Mouse (Mus musculus) intestine, postnatal 0 days (tissue): ENCODE measurements at regions not wholly inside any gene's neighbourhood (a gene's known extent, or its start where the extent isn't known, plus 50 kb on each side); places are given as distances from the start of the nearest gene placed in this dataset.
A peak's percentile ranks its signal among the peaks of the same experiment; 100 is the strongest.

Experiments used
- ATAC-seq: fragments of 200-750 bp; cut with Nextera tagmentation; 2 replicates; pipeline ENCODE4 v1.8.0; 2017; ENCODE audit warnings: mild to moderate bottlenecking, moderate TSS enrichment, moderate library complexity
- H3K27ac ChIP-seq: fragments of 300-500 bp; sonication (generic); 2 replicates; pipeline ENCODE4 v1.5.1; 2014; ENCODE audit warnings: mild to moderate bottlenecking, low read depth, low read length, moderate library complexity
- H3K27me3 ChIP-seq: fragments of 300-500 bp; sonication (generic); replicated peaks from 2 replicates; pipeline ENCODE4 v1.6.1; 2014; ENCODE audit warnings: low read length, mixed read lengths; ENCODE audit not compliant: control insufficient read depth, insufficient read depth
- H3K36me3 ChIP-seq: fragments of 300-500 bp; sonication (generic); 2 replicates; pipeline ENCODE4 v1.6.1; 2014; ENCODE audit warnings: mild to moderate bottlenecking, moderate library complexity; ENCODE audit not compliant: control insufficient read depth, insufficient read depth
- H3K4me1 ChIP-seq: fragments of 300-500 bp; sonication (generic); replicated peaks from 2 replicates; pipeline ENCODE4 v1.6.1; 2014; ENCODE audit warnings: antibody characterized with exemption, low read length, mixed read lengths; ENCODE audit not compliant: control insufficient read depth, insufficient read depth
- H3K4me2 ChIP-seq: fragments of 300-500 bp; sonication (generic); replicated peaks from 2 replicates; pipeline ENCODE4 v1.6.1; 2014; ENCODE audit warnings: low read depth, mild to moderate bottlenecking, moderate library complexity
- H3K4me3 ChIP-seq: fragments of 300-500 bp; sonication (generic); 2 replicates; pipeline ENCODE4 v1.5.1; 2014; ENCODE audit warnings: low read depth, low read length
- H3K9ac ChIP-seq: fragments of 300-500 bp; sonication (generic); 2 replicates; pipeline ENCODE4 v1.6.1; 2014; ENCODE audit warnings: mild to moderate bottlenecking, low read depth, low read length
- H3K9me3 ChIP-seq: fragments of 300-500 bp; sonication (generic); 2 replicates; pipeline ENCODE4 v1.6.1; 2016; ENCODE audit warnings: mixed run types; ENCODE audit not compliant: control insufficient read depth
- CTCF ChIP-seq: sonication (generic); IDR thresholded peaks from 2 replicates; pipeline ENCODE4 v1.5.1; 2016; ENCODE audit warnings: low read depth, mild to moderate bottlenecking, control low read depth, antibody characterized with exemption, moderate library complexity
- WGBS: fragments of 180-500 bp; shearing (Covaris S2); extraction: QIAGEN DNeasy Blood & Tissue Kit; methylation state at CpG from one replicate; pipeline ENCODE4 v1.1.7; 2014; 5-methylcytosine and 5-hydroxymethylcytosine counted together

DNA sequence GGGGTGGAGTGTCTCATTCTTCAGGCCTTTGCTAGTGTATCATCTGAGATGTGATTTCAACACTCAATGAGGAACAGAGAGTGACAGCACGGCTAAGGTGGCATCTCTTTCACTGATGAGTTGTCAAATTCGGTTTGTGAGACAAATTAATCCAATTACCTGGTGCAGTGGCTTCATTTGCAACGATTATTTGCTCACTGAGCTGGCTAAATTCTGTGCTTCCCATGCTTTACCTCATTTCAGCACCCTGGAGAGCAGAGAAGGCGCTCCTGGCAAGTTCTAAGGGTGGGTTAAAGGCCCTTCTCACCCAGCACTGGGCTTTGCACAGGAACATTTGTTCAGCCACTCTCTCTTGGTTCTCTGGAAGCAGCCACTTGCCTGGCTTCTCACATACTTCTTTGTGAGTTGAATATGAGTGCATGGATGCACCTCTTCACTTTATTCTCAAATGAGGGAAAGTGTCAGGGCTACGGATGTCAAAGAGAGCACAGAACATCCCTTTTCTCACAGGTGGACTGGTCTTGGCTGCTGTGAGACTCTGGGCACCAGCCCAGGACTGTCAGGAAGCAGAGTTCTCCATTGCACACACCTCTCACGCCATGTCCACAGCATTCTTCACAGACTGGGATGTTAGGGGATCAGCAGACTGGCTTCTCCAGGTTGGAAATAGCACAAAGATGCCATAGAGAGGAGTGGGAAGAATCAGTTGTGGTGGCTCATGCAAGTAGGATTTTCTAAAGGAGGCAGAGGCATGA, 193.4 kb downstream of the Sec23ip start:
- Histone ChIP-seq H3K27me3 (no peaks in the 10 kb centered on the region), H3K4me2 (no peak overlapping the region), H3K4me3 (no peak overlapping the region), H3K9ac (no peak overlapping the region), H3K4me1 (no peaks in the 10 kb centered on the region), H3K27ac (no peak overlapping the region), H3K9me3 (no peaks in the 10 kb centered on the region), H3K36me3 (no peaks in the 10 kb centered on the region)
- no peak for TF ChIP-seq CTCF
- no peak for ATAC-seq
- WGBS: 31% methylated on average over 6 of the region's 6 CpGs

DNA sequence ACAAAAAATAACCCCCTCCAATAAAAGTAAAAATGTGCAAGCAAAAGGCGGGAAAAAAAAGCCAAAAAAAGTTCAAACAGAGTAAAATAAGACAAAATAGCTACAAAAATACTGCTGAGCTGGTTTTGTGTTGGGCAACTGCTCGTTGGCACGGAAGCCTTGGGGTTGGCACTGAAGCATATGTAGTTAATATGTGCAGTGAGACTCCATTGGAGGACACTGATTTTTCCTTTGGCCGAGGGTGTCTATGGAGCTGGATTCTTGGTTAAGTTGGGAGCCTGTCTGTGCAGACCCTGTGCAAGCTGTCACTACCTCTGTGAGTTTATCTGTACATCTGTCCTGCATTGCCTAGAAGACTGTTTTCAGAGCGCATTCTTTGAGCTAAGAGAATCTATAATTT, 215.8 kb downstream of the Sec23ip start:
- H3K36me3 ChIP-seq: no peaks in the 10 kb centered on the region
- 91% methylated on average over 5 of the region's 5 CpGs for WGBS
- H3K4me3 ChIP-seq: no peak overlapping the region
- TF ChIP-seq CTCF: no peak
- H3K4me1 ChIP-seq: no peaks in the 10 kb centered on the region
- H3K9me3 ChIP-seq: no peaks in the 10 kb centered on the region
- ATAC-seq: no peak
- H3K27me3 ChIP-seq: no peaks in the 10 kb centered on the region
- no peak overlapping the region for H3K9ac ChIP-seq
- H3K4me2 ChIP-seq: no peak overlapping the region
- H3K27ac ChIP-seq: no peak overlapping the region

DNA sequence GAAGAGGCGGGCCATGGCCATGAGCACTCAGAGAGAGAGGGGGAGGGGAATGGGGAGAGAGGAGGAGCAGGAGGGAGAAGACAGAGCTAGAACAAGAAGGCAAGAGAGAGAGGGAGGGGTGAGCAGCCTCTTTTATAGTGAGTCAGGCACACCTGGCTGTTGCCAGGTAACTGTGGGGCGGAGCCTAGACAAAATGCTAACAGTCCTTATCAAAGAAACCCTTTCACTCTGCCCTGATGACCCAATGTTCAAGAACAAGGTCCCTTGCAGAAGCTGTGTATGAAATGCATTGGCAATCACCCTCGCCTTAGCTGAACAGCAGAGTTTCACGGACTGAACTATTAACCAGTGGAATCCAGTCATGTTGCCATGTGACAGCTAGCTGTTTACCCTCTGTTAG, 235.2 kb downstream of the Sec23ip start:
- Histone ChIP-seq H3K9me3 (no peaks in the 10 kb centered on the region), H3K9ac (no peak overlapping the region), H3K4me2 (no peak overlapping the region), H3K4me3 (no peak overlapping the region), H3K4me1 (no peaks in the 10 kb centered on the region), H3K27me3 (no peaks in the 10 kb centered on the region), H3K27ac (no peak overlapping the region), H3K36me3 (no peaks in the 10 kb centered on the region)
- WGBS: 45% methylated on average over 4 of the region's 4 CpGs
- peak; percentile 65 for ATAC-seq
- no peak for TF ChIP-seq CTCF

DNA sequence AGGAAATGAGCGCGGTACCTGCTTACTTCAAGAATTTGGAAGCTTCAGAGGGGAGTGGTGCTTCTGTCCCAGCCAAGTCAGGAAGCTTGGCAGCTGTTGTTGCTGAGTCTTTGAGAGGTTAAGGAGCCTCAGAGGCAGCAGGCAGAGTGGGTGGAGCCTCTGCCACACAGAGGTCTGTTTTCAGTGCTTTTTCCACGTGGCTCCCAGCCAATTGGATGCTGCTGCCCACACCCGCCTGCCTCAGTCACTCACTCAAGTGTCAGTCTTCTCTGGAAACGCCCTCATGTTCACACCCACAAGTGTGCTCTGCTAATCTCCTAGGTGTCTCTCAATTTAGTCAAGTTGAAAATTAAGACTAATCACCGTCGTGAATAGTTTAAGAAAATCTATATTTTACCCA, 236.1 kb downstream of the Sec23ip start:
- no peak for TF ChIP-seq CTCF
- H3K4me3 ChIP-seq: no peak overlapping the region
- 46% methylated on average over 7 of the region's 7 CpGs for WGBS
- H3K4me1 ChIP-seq: no peaks in the 10 kb centered on the region
- H3K4me2 ChIP-seq: no peak overlapping the region
- H3K9me3 ChIP-seq: no peaks in the 10 kb centered on the region
- H3K36me3 ChIP-seq: no peaks in the 10 kb centered on the region
- no peak overlapping the region for H3K27ac ChIP-seq
- H3K27me3 ChIP-seq: no peaks in the 10 kb centered on the region
- no peak for ATAC-seq
- H3K9ac ChIP-seq: no peak overlapping the region

DNA sequence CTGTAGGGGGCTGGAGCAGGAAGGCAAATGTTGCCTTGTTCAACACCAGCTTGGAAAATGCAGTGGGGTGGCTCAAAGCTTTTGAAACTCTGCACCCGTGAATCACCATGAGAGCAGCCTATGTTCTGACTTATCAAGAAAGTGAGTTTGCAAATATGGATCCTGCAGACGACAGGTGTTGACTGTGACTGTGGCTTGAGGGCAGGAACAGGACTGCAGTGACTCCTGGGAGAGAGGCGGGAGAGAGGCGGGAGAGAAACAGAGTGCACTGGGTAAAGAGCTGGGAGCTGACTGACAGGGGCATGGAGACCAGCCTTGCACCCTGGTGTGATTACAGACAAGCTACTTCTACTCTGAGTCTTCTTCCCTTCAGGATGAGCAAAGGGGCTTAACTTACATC, 254.0 kb downstream of the Sec23ip start:
- no peaks in the 10 kb centered on the region for H3K9me3 ChIP-seq
- no peaks in the 10 kb centered on the region for H3K36me3 ChIP-seq
- WGBS: 50% methylated on average over 4 of the region's 4 CpGs
- no peaks in the 10 kb centered on the region for H3K4me1 ChIP-seq
- no peak for TF ChIP-seq CTCF
- H3K9ac ChIP-seq: no peak overlapping the region
- H3K27ac ChIP-seq: no peak overlapping the region
- no peak overlapping the region for H3K4me3 ChIP-seq
- H3K27me3 ChIP-seq: no peaks in the 10 kb centered on the region
- H3K4me2 ChIP-seq: no peak overlapping the region
- ATAC-seq: no peak

DNA sequence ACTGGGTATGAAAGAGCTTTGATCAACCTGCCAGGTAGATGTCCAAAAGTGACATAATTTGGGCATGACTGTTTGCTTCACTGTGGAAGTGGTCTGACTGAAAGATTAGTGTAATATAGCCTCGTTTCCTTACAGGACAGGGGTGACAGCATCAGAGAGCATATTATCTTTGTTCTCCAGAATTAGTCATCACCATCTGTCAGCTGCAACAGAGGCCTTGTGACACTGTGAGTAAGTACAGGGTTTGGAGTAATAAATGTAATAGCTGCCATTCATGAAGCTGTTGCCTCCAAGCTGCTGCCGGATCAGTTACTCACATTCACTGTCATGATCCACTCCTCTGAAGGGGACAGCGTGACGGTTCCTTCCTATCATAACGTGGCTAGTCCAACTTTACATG, 254.4 kb upstream of the Plpp4 start:
- ATAC-seq: peak; percentile 41; the same call in 1 of the 2 replicates
- Histone ChIP-seq H3K9ac (no peak overlapping the region), H3K4me1 (no peaks in the 10 kb centered on the region), H3K36me3 (no peaks in the 10 kb centered on the region), H3K27ac (no peak overlapping the region), H3K9me3 (no peaks in the 10 kb centered on the region), H3K27me3 (no peaks in the 10 kb centered on the region), H3K4me2 (no peak overlapping the region), H3K4me3 (no peak overlapping the region)
- TF ChIP-seq CTCF: no peak
- WGBS: 65% methylated on average over 5 of the region's 5 CpGs

DNA sequence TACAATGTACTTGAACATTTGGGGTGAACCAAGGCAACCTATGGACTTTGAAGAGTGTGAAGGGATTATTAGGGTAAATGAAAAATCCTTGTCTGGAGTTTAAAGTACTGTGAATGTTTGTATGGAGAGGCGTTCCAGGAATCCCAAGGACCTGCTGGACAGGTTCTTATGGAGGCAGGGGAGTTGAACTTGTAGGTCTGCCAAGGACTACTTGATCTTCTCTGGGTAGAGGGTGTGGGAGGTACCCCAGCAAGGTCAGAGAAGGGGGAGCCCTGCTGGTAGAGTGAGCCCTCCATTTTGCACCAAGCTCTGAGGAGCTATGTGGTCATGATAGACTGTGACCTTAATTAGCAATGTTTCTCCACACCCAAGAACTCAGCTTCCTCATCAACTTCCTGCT, 253.7 kb upstream of the Plpp4 start:
- Histone ChIP-seq H3K4me2 (no peak overlapping the region), H3K27ac (no peak overlapping the region), H3K9me3 (no peaks in the 10 kb centered on the region), H3K36me3 (no peaks in the 10 kb centered on the region), H3K27me3 (no peaks in the 10 kb centered on the region), H3K9ac (no peak overlapping the region), H3K4me1 (no peaks in the 10 kb centered on the region), H3K4me3 (no peak overlapping the region)
- WGBS: 42% methylated on average over 1 of the region's 1 CpGs
- TF ChIP-seq CTCF: no peak
- no peak for ATAC-seq
